ENCODE assay signal across 8 mouse cellular contexts in genomic region chr19:38223356-38223904, GRCm38 (mm10). TPM values are rescaled to one million over a fixed set of nuclear protein-coding genes. Genes with fewer than 3 reads are reported as not detected.
DNase-seq lines count a peak whose midpoint lies in the region; ATAC-seq and TF ChIP-seq lines count a peak whose summit lies in the region.

No protein-coding gene starts in this region.

- TF ChIP-seq POLR2A in lung, adult 2 months (IDR thresholded peaks at IDR 0.05; ENCODE audit: borderline replicate concordance, extremely low read depth, low read depth, low read length): no peak

- H3K4me3 ChIP-seq in lung, adult 2 months (replicated peaks; ENCODE audit: extremely low read depth, low read depth, low read length): peak overlapping the region; percentile 68

- peak; percentile 13 to 36; a peak in 3 of 4 replicates for ATAC-seq in hematopoietic stem cell, adult 5-6 weeks (replicated peaks in 1 of 2; ENCODE audit: insufficient read depth in 1 of 2, low FRiP score in 2 of 2, low TSS enrichment in 1 of 2, low read depth in 1 of 2, poor library complexity in 2 of 2, severe bottlenecking in 2 of 2)
- peak; percentile 32 for ATAC-seq in megakaryocyte progenitor cell, adult 5-6 weeks (replicated peaks; ENCODE audit: poor library complexity)

- TF ChIP-seq CTCF in lung, adult 2 months (IDR thresholded peaks at IDR 0.05; ENCODE audit: insufficient read depth, low read length): no peak

- no peak for DNase-seq in lung, adult 2 months
- no peak for DNase-seq in lung, postnatal 36 days
- peak; percentile 36 for DNase-seq in brain, adult 2 months (ENCODE audit: low read depth, low spot score)
- DNase-seq in embryo, embryonic 10.5 days (ENCODE audit: low spot score): no peak
- no peak for DNase-seq in layer of hippocampus, postnatal 10 days (ENCODE audit: low spot score in 2 of 2)
- no peak for DNase-seq in testis, postnatal 14 days (ENCODE audit: low spot score)

- 8% methylated on average over 12 of the region's 12 CpGs for WGBS in lung, adult 2 months

- H3K4me1 ChIP-seq in lung, adult 2 months (ENCODE audit: control insufficient read depth, insufficient read depth, low read length): peaks cover 6% of the 10 kb centered on the region; the same call in 1 of the 2 replicates

RNA-seq across cellular contexts. Expression of gene Fra10ac1, which starts 0.5 kb away (rescaled TPM):
- polyA plus RNA-seq in lung, adult 2 months (2012; rRNA removed): 3.1 and 4.5 TPM in 2 replicates
- 41.5 and 51.5 TPM in 2 replicates for total RNA-seq in hematopoietic stem cell, adult 5-6 weeks (2017)
- total RNA-seq in megakaryocyte progenitor cell, adult 5-6 weeks (2015): 31.1 and 33.8 TPM in 2 replicates
- 38.8 and 52.2 TPM in 2 replicates for total RNA-seq in megakaryocyte progenitor cell, adult 5-6 weeks (2017)
- total RNA-seq in layer of hippocampus, postnatal 10 days (2021): 10 to 100 TPM; 18.5 to 20.8 TPM

RNA-seq across cellular contexts. Expression of gene Lgi1, which starts 40.9 kb away (rescaled TPM):
- 0.12 and 0.25 TPM in 2 replicates for polyA plus RNA-seq in lung, adult 2 months (2012; rRNA removed)
- total RNA-seq in hematopoietic stem cell, adult 5-6 weeks (2017): 3.0 TPM in 1 of 2 replicates, not detected in the other
- 0.02 TPM in 1 of 2 replicates, not detected in the other for total RNA-seq in megakaryocyte progenitor cell, adult 5-6 weeks (2015)
- not detected in 2 replicates for total RNA-seq in megakaryocyte progenitor cell, adult 5-6 weeks (2017)
- 100 to 1,000 TPM; 117 to 133 TPM for total RNA-seq in layer of hippocampus, postnatal 10 days (2021)

Comparison
In these comparisons a context has a peak if more than half of its experiments do, and no peak if none do; other contexts are left out.
1. RNA of gene Lgi1, which starts 40.9 kb away (total RNA-seq): 117 to 133 TPM in layer of hippocampus, postnatal 10 days; 0.02 TPM in megakaryocyte progenitor cell, adult 5-6 weeks and 3.0 TPM in hematopoietic stem cell, adult 5-6 weeks; every median in the first group is over 10 times any median in the second.